Mouse (Mus musculus): ENCODE data around the gene Wasl. TPM values are rescaled to one million over a fixed set of nuclear protein-coding genes. Genes with fewer than 3 reads are reported as not detected.

Gene Wasl
- 10 to 100 TPM; 32.8 to 37.7 TPM for total RNA-seq (2023)

GRCm38 (mm10) chr6:24664867-24665458, at the start of gene Wasl:
TSS of gene Wasl (minus strand) at chr6:24665009.

GRCm38 (mm10) chr6:24597500-24597899, 67.3 kb downstream of the Wasl start, which contains the start of gene Lmod2:
TSS of gene Lmod2 (plus strand) at chr6:24597762.

Other genes starting within 250 kb of the Wasl start
- gene Iqub, start 149.9 kb downstream of the Wasl start, total RNA-seq (2023): not detected
- 10 to 100 TPM; 41.8 to 48.9 TPM for gene Ndufa5, start 137.0 kb downstream of the Wasl start, total RNA-seq (2023)
- gene Asb15, start 136.9 kb downstream of the Wasl start, total RNA-seq (2023): not detected
- gene Lmod2, start 67.2 kb downstream of the Wasl start, total RNA-seq (2023): not detected
- not detected for gene Hyal6, start 68.2 kb upstream of the Wasl start, total RNA-seq (2023)
- not detected for gene Hyal4, start 83.3 kb upstream of the Wasl start, total RNA-seq (2023)
- not detected for gene Spam1, start 126.2 kb upstream of the Wasl start, total RNA-seq (2023)
- gene Hyal5, start 193.0 kb upstream of the Wasl start, total RNA-seq (2023): not detected